Mouse (Mus musculus): ENCODE results near the gene Psmc1. TPM values are rescaled to one million over a fixed set of nuclear protein-coding genes. Genes with fewer than 3 reads are reported as not detected.

The Psmc1 gene
- total and polyA plus RNA-seq, 2 experiments from 2014 or later: 95.3 to 289 TPM

- Histone ChIP-seq H3K27me3 (ENCODE audit: insufficient read depth, low read length) (no peaks in the 10 kb centered on the region), H3K4me2 (ENCODE audit: low read depth, low read length, poor library complexity, severe bottlenecking) (peak within 1 kb of the TSS; percentile 61), H3K9ac (replicated peaks; ENCODE audit: low read length, poor library complexity, severe bottlenecking) (peak within 1 kb of the TSS; percentile 68), H3K36me3 (ENCODE audit: insufficient read depth, low read length) (no peaks in the 10 kb centered on the region), H3K27ac (ENCODE audit: low read depth, low read length) (peak within 1 kb of the TSS; percentile 79), H3K4me3 (ENCODE audit: low read depth, low read length) (peak within 1 kb of the TSS; percentile 48), H3K9me3 (ENCODE audit: low read length) (no peaks in the 10 kb centered on the region), H3K4me1 (ENCODE audit: insufficient read depth, low read length) (no peaks in the 10 kb centered on the region)
- ATAC-seq (ENCODE audit: low FRiP score) (peak; percentile 95), DNase-seq (ENCODE audit: low spot score) (peak; percentile 96)
- TF ChIP-seq CTCF (IDR thresholded peaks at IDR 0.05): peak; percentile 36
- WGBS: under 1% methylated on average over 26 of the region's 26 CpGs
Observed at GRCm38 (mm10) chr12:100159261-100159975, 49.5 kb downstream of the Psmc1 start, which contains the start of gene Nrde2. Gene Nrde2, minus strand, starts transcription at chr12:100159653.

GRCm38 (mm10) chr12:100164991-100165500 is 55.1 kb downstream of the Psmc1 start:
- no peak for TF ChIP-seq CTCF (IDR thresholded peaks at IDR 0.05)
- Histone ChIP-seq H3K36me3 (ENCODE audit: insufficient read depth, low read length) (no peaks in the 10 kb centered on the region), H3K27me3 (ENCODE audit: insufficient read depth, low read length) (no peaks in the 10 kb centered on the region), H3K27ac (ENCODE audit: low read depth, low read length) (no peak overlapping the region), H3K9me3 (ENCODE audit: low read length) (no peaks in the 10 kb centered on the region), H3K4me3 (ENCODE audit: low read depth, low read length) (no peak overlapping the region), H3K4me2 (ENCODE audit: low read depth, low read length, poor library complexity, severe bottlenecking) (no peak overlapping the region), H3K4me1 (ENCODE audit: insufficient read depth, low read length) (0 out of 2 replicates have a peak, but pooled peaks cover 5% of the 10 kb centered on the region), H3K9ac (replicated peaks; ENCODE audit: low read length, poor library complexity, severe bottlenecking) (no peak overlapping the region)
- 81% methylated on average over 7 of the region's 7 CpGs for WGBS
- DNase-seq (ENCODE audit: low spot score): no peak
- ATAC-seq (ENCODE audit: low FRiP score): no peak

GRCm38 (mm10) chr12:100166177-100166576 is 56.2 kb downstream of the Psmc1 start:
- Histone ChIP-seq H3K4me1 (ENCODE audit: insufficient read depth, low read length) (0 out of 2 replicates have a peak, but pooled peaks cover 5% of the 10 kb centered on the region), H3K27me3 (ENCODE audit: insufficient read depth, low read length) (no peaks in the 10 kb centered on the region), H3K27ac (ENCODE audit: low read depth, low read length) (peak overlapping the region; percentile 43; the same call in 1 of the 2 replicates), H3K9ac (replicated peaks; ENCODE audit: low read length, poor library complexity, severe bottlenecking) (no peak overlapping the region), H3K36me3 (ENCODE audit: insufficient read depth, low read length) (no peaks in the 10 kb centered on the region), H3K9me3 (ENCODE audit: low read length) (no peaks in the 10 kb centered on the region), H3K4me2 (ENCODE audit: low read depth, low read length, poor library complexity, severe bottlenecking) (no peak overlapping the region), H3K4me3 (ENCODE audit: low read depth, low read length) (no peak overlapping the region)
- ATAC-seq (ENCODE audit: low FRiP score) (peak; percentile 86), DNase-seq (ENCODE audit: low spot score) (peak; percentile 90)
- 6% methylated on average over 3 of the region's 3 CpGs for WGBS
- peak; percentile 87 for TF ChIP-seq CTCF (IDR thresholded peaks at IDR 0.05)

DNA sequence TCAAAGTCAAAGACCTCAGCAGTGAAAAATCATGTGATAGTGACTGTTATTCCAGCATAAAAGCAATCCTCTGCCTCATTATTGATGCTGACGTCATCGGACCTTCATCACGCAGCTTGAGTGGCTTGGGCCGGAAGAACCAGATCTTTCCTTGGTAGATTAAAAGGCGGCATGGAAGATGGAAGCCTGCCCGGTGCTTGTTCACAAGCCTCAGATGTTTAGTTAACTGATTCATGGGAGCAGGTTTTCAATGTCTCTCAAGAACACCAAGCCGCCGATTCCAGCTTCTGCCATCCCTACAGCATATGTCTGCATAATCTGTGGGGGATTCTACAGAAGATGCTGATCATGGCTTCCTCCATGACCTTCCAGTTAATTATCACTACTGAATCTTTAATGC is 57.0 kb downstream of the Psmc1 start:
- 0 out of 2 replicates have a peak overlapping the region, but pooled peaks have one; percentile 43 for H3K27ac ChIP-seq (ENCODE audit: low read depth, low read length)
- ATAC-seq (ENCODE audit: low FRiP score) (no peak), DNase-seq (ENCODE audit: low spot score) (peak; percentile 10)
- H3K4me1 ChIP-seq (ENCODE audit: insufficient read depth, low read length): 0 out of 2 replicates have a peak, but pooled peaks cover 5% of the 10 kb centered on the region
- H3K27me3 ChIP-seq (ENCODE audit: insufficient read depth, low read length): no peaks in the 10 kb centered on the region
- no peaks in the 10 kb centered on the region for H3K9me3 ChIP-seq (ENCODE audit: low read length)
- H3K4me2 ChIP-seq (ENCODE audit: low read depth, low read length, poor library complexity, severe bottlenecking): no peak overlapping the region
- no peak overlapping the region for H3K4me3 ChIP-seq (ENCODE audit: low read depth, low read length)
- TF ChIP-seq CTCF (IDR thresholded peaks at IDR 0.05): no peak
- no peaks in the 10 kb centered on the region for H3K36me3 ChIP-seq (ENCODE audit: insufficient read depth, low read length)
- H3K9ac ChIP-seq (replicated peaks; ENCODE audit: low read length, poor library complexity, severe bottlenecking): no peak overlapping the region
- 57% methylated on average over 8 of the region's 8 CpGs for WGBS

DNA sequence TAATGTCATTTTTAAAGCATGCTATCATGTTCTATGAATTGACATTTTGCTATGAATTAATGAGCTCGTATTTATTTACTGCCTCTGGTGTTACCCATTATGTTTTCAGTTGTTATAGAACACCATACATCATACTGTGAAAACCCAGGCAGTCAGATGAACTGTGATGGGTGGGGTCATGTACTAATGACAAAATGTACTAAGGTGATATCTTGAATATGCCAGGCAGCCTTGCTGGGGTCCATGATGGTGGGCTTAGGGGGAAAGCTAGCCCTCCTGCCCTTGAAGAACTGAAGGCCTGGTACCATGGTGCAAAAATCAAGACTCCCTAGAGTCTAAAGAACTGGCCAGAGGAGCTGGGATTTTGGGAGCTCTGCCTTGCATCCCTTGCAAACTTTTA is 57.5 kb downstream of the Psmc1 start:
- Histone ChIP-seq H3K27me3 (ENCODE audit: insufficient read depth, low read length) (no peaks in the 10 kb centered on the region), H3K9me3 (ENCODE audit: low read length) (no peaks in the 10 kb centered on the region), H3K4me3 (ENCODE audit: low read depth, low read length) (no peak overlapping the region), H3K36me3 (ENCODE audit: insufficient read depth, low read length) (no peaks in the 10 kb centered on the region), H3K27ac (ENCODE audit: low read depth, low read length) (no peak overlapping the region), H3K4me2 (ENCODE audit: low read depth, low read length, poor library complexity, severe bottlenecking) (no peak overlapping the region), H3K4me1 (ENCODE audit: insufficient read depth, low read length) (0 out of 2 replicates have a peak, but pooled peaks cover 5% of the 10 kb centered on the region), H3K9ac (replicated peaks; ENCODE audit: low read length, poor library complexity, severe bottlenecking) (no peak overlapping the region)
- DNase-seq (ENCODE audit: low spot score) (no peak), ATAC-seq (ENCODE audit: low FRiP score) (no peak)
- TF ChIP-seq CTCF (IDR thresholded peaks at IDR 0.05): no peak
- WGBS: 80% methylated on average over 1 of the region's 1 CpGs
